Mouse (Mus musculus): ENCODE data around the gene Mfsd4b3.
"Not testable (repeated sequence)": the region's sequence is repeated elsewhere in the genome, so short reads cannot be mapped to it uniquely, and the experiment has no call there.

The Mfsd4b3 gene

GRCm38 (mm10) chr10:39959761-39960440 lies at the start of gene Mfsd4b3:
Gene Mfsd4b3, minus strand, starts transcription at chr10:39960153.
- DNase-seq (ENCODE audit: low spot score): peak; percentile 98

- no peak for DNase-seq (ENCODE audit: low spot score)
These were observed 49.6 kb upstream of the Mfsd4b3 start for GRCm38 (mm10) chr10:40009591-40009990.

GRCm38 (mm10) chr10:40008847-40009246 lies 48.9 kb upstream of the Mfsd4b3 start:
- not testable (repeated sequence) for DNase-seq (ENCODE audit: low spot score)

GRCm38 (mm10) chr10:40007953-40008352 lies 48.0 kb upstream of the Mfsd4b3 start:
- no peak for DNase-seq (ENCODE audit: low spot score)

GRCm38 (mm10) chr10:40006963-40007362 lies 47.0 kb upstream of the Mfsd4b3 start:
- DNase-seq (ENCODE audit: low spot score): no peak

- no peak for DNase-seq (ENCODE audit: low spot score)
These were observed 40.8 kb upstream of the Mfsd4b3 start for GRCm38 (mm10) chr10:40000746-40001145.

- DNase-seq (ENCODE audit: low spot score): no peak
These were observed 31.2 kb upstream of the Mfsd4b3 start for GRCm38 (mm10) chr10:39991155-39991554.

GRCm38 (mm10) chr10:39986466-39986865 lies 26.5 kb upstream of the Mfsd4b3 start, which contains the start of gene Mfsd4b5:
Gene Mfsd4b5, minus strand, starts transcription at chr10:39986646.
- DNase-seq (ENCODE audit: low spot score): no peak

- no peak for DNase-seq (ENCODE audit: low spot score)
These were observed 22.7 kb upstream of the Mfsd4b3 start for GRCm38 (mm10) chr10:39982604-39983003.

- no peak for DNase-seq (ENCODE audit: low spot score)
These were observed 18.3 kb upstream of the Mfsd4b3 start for GRCm38 (mm10) chr10:39978231-39978630.

GRCm38 (mm10) chr10:39977346-39977745 lies 17.4 kb upstream of the Mfsd4b3 start:
- DNase-seq (ENCODE audit: low spot score): no peak

GRCm38 (mm10) chr10:39975771-39976170 lies 15.8 kb upstream of the Mfsd4b3 start:
- DNase-seq (ENCODE audit: low spot score): no peak

GRCm38 (mm10) chr10:39974982-39975381 lies 15.0 kb upstream of the Mfsd4b3 start:
- DNase-seq (ENCODE audit: low spot score): no peak

GRCm38 (mm10) chr10:39967512-39967911 lies 7.6 kb upstream of the Mfsd4b3 start:
- DNase-seq (ENCODE audit: low spot score): peak; percentile 51

GRCm38 (mm10) chr10:39961906-39962305 lies 2.0 kb upstream of the Mfsd4b3 start:
- no peak for DNase-seq (ENCODE audit: low spot score)

- DNase-seq (ENCODE audit: low spot score): no peak
These were observed 479 bp upstream of the Mfsd4b3 start for GRCm38 (mm10) chr10:39960441-39960822.

GRCm38 (mm10) chr10:39958266-39958665 lies 1.7 kb downstream of the Mfsd4b3 start:
- peak; percentile 24 for DNase-seq (ENCODE audit: low spot score)

- DNase-seq (ENCODE audit: low spot score): no peak
These were observed 3.5 kb downstream of the Mfsd4b3 start for GRCm38 (mm10) chr10:39956340-39956878.

GRCm38 (mm10) chr10:39955163-39955562 lies 4.8 kb downstream of the Mfsd4b3 start:
- DNase-seq (ENCODE audit: low spot score): no peak

- DNase-seq (ENCODE audit: low spot score): no peak
These were observed 10.5 kb downstream of the Mfsd4b3 start for GRCm38 (mm10) chr10:39949377-39949954.

- DNase-seq (ENCODE audit: low spot score): not testable (repeated sequence)
These were observed 12.8 kb downstream of the Mfsd4b3 start for GRCm38 (mm10) chr10:39947195-39947594.

- DNase-seq (ENCODE audit: low spot score): no peak
These were observed 23.4 kb downstream of the Mfsd4b3 start for GRCm38 (mm10) chr10:39936553-39936952.

GRCm38 (mm10) chr10:39926616-39927139 lies 33.3 kb downstream of the Mfsd4b3 start, which contains the start of gene Mfsd4b2:
Gene Mfsd4b2, minus strand, starts transcription at chr10:39926923.
- DNase-seq (ENCODE audit: low spot score): peak; percentile 48

Data from embryo, embryonic 10 days (tissue).